Mouse (Mus musculus): ENCODE results near the gene Olfr472.
"Not testable (repeated sequence)": the region's sequence is repeated elsewhere in the genome, so short reads cannot be mapped to it uniquely, and the experiment has no call there.

The Olfr472 gene

GRCm38 (mm10) chr7:107897602-107898001, at the start of gene Olfr472:
Gene Olfr472 (plus strand): TSS chr7:107897902.
- in situ Hi-C loops (cut with MboI; ENCODE audit: unreplicated experiment in 2 of 2): no loop called here

- in situ Hi-C loops (cut with MboI; ENCODE audit: unreplicated experiment in 2 of 2): no loop called here
Observed at GRCm38 (mm10) chr7:107930146-107930545, 32.4 kb downstream of the Olfr472 start, which contains the start of gene Olfr473. Gene Olfr473 (plus strand): TSS chr7:107930446.

- in situ Hi-C loops (cut with MboI; ENCODE audit: unreplicated experiment in 2 of 2): not testable (repeated sequence)
Observed at GRCm38 (mm10) chr7:107952539-107952938, 54.8 kb downstream of the Olfr472 start.

GRCm38 (mm10) chr7:107954343-107954742, 56.6 kb downstream of the Olfr472 start, which contains the start of gene Olfr474:
Gene Olfr474 (plus strand): TSS chr7:107954643.
- in situ Hi-C loops (cut with MboI; ENCODE audit: unreplicated experiment in 2 of 2): no loop called here

All from v-Abl transformed pro-B cells (cell line).